Mouse (Mus musculus): Measurements from ENCODE around the gene Pparg.

Gene Pparg

GRCm38 (mm10) chr6:115360776-115361605 is at the start of gene Pparg:
Gene Pparg, plus strand, starts transcription at chr6:115360951.
- peak; percentile 10 to 28 for DNase-seq (ENCODE audit: low spot score in 2 of 2)

GRCm38 (mm10) chr6:115312780-115313179 is 48.0 kb upstream of the Pparg start:
- DNase-seq (ENCODE audit: low spot score in 2 of 2), result no peak

GRCm38 (mm10) chr6:115313235-115313738 is 47.5 kb upstream of the Pparg start:
- no peak for DNase-seq (ENCODE audit: low spot score in 2 of 2)

- no peak for DNase-seq (ENCODE audit: low spot score in 2 of 2)
Observed at GRCm38 (mm10) chr6:115313910-115314309, 46.8 kb upstream of the Pparg start.

GRCm38 (mm10) chr6:115315770-115316169 is 45.0 kb upstream of the Pparg start:
- DNase-seq (ENCODE audit: low spot score in 2 of 2), result no peak

- DNase-seq (ENCODE audit: low spot score in 2 of 2), result no peak
Observed at GRCm38 (mm10) chr6:115316811-115317221, 43.9 kb upstream of the Pparg start.

- DNase-seq (ENCODE audit: low spot score in 2 of 2), result no peak
Observed at GRCm38 (mm10) chr6:115318811-115319210, 41.9 kb upstream of the Pparg start.

- DNase-seq (ENCODE audit: low spot score in 2 of 2), result no peak
Observed at GRCm38 (mm10) chr6:115319686-115320085, 41.1 kb upstream of the Pparg start.

GRCm38 (mm10) chr6:115320927-115321714 is 39.6 kb upstream of the Pparg start:
- no peak for DNase-seq (ENCODE audit: low spot score in 2 of 2)

GRCm38 (mm10) chr6:115321883-115322351 is 38.8 kb upstream of the Pparg start:
- no peak for DNase-seq (ENCODE audit: low spot score in 2 of 2)

GRCm38 (mm10) chr6:115322956-115323355 is 37.8 kb upstream of the Pparg start:
- DNase-seq (ENCODE audit: low spot score in 2 of 2), result no peak

GRCm38 (mm10) chr6:115330964-115331363 is 29.8 kb upstream of the Pparg start:
- no peak for DNase-seq (ENCODE audit: low spot score in 2 of 2)

- no peak for DNase-seq (ENCODE audit: low spot score in 2 of 2)
Observed at GRCm38 (mm10) chr6:115333099-115333694, 27.6 kb upstream of the Pparg start.

- no peak for DNase-seq (ENCODE audit: low spot score in 2 of 2)
Observed at GRCm38 (mm10) chr6:115335536-115335935, 25.2 kb upstream of the Pparg start.

- no peak for DNase-seq (ENCODE audit: low spot score in 2 of 2)
Observed at GRCm38 (mm10) chr6:115340084-115340483, 20.7 kb upstream of the Pparg start.

GRCm38 (mm10) chr6:115343096-115343495 is 17.7 kb upstream of the Pparg start:
- DNase-seq (ENCODE audit: low spot score in 2 of 2), result no peak

- DNase-seq (ENCODE audit: low spot score in 2 of 2), result no peak
Observed at GRCm38 (mm10) chr6:115343570-115343969, 17.2 kb upstream of the Pparg start.

GRCm38 (mm10) chr6:115344101-115344500 is 16.6 kb upstream of the Pparg start:
- DNase-seq (ENCODE audit: low spot score in 2 of 2), result no peak

- no peak for DNase-seq (ENCODE audit: low spot score in 2 of 2)
Observed at GRCm38 (mm10) chr6:115344513-115344912, 16.2 kb upstream of the Pparg start.

- no peak for DNase-seq (ENCODE audit: low spot score in 2 of 2)
Observed at GRCm38 (mm10) chr6:115345013-115345412, 15.7 kb upstream of the Pparg start.

GRCm38 (mm10) chr6:115349641-115350464 is 10.9 kb upstream of the Pparg start:
- no peak for DNase-seq (ENCODE audit: low spot score in 2 of 2)
